Mouse (Mus musculus): ENCODE results near the gene 4933430I17Rik. TPM values are rescaled to one million over a fixed set of nuclear protein-coding genes. Genes with fewer than 3 reads are reported as not detected.
A peak's percentile ranks its signal among the peaks of the same experiment; 100 is the strongest.
"Not testable (repeated sequence)": the region's sequence is repeated elsewhere in the genome, so short reads cannot be mapped to it uniquely, and the experiment has no call there.

Gene 4933430I17Rik
- polyA plus RNA-seq, 1 experiment from 2014 or later, result 1.2 TPM

- Histone ChIP-seq H3K27me3 (replicated peaks) (no peaks in the 10 kb centered on the region), H3K9ac (no peak overlapping the region), H3K36me3 (replicated peaks) (no peaks in the 10 kb centered on the region), H3K27ac (no peak overlapping the region), H3K4me2 (no peak overlapping the region), H3K9me3 (no peaks in the 10 kb centered on the region), H3K4me3 (no peak overlapping the region), H3K4me1 (peaks cover 8% of the 10 kb centered on the region)
- no peak for ATAC-seq (replicated peaks)
- 80% methylated on average over 4 of the region's 4 CpGs for WGBS
These were observed 36.8 kb downstream of the 4933430I17Rik start for GRCm38 (mm10) chr4:62562006-62562405.

DNA sequence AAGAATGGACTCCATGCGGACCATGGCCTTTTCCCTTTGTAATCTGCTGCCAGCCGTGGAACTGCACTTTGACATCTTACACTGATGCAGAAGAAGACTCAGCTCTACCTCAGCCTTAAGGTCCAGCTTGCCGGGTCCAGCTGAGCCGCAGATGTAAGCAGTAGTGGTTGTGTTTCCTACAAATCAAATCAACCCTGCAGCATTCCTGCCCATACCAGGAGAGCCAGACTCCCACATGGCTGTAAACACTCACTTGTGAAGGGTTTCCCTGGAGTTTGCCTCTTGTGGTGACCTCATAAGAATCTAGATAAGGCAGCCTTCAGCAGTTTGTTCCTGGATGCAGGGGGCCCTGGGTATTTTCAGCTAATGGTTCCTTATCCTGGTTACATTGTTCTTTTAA, 41.4 kb downstream of the 4933430I17Rik start:
- 85% methylated on average over 4 of the region's 4 CpGs for WGBS
- Histone ChIP-seq H3K36me3 (replicated peaks) (no peaks in the 10 kb centered on the region), H3K27ac (no peak overlapping the region), H3K9me3 (no peaks in the 10 kb centered on the region), H3K4me3 (no peak overlapping the region), H3K9ac (no peak overlapping the region), H3K4me2 (no peak overlapping the region), H3K4me1 (peaks cover 6% of the 10 kb centered on the region), H3K27me3 (replicated peaks) (no peaks in the 10 kb centered on the region)
- no peak for ATAC-seq (replicated peaks)

GRCm38 (mm10) chr4:62567696-62568095, 42.5 kb downstream of the 4933430I17Rik start:
- H3K9me3 ChIP-seq, result no peaks in the 10 kb centered on the region
- H3K4me1 ChIP-seq, result no peaks in the 10 kb centered on the region
- H3K27ac ChIP-seq, result no peak overlapping the region
- no peaks in the 10 kb centered on the region for H3K36me3 ChIP-seq (replicated peaks)
- no peak overlapping the region for H3K4me2 ChIP-seq
- no peak overlapping the region for H3K4me3 ChIP-seq
- no peaks in the 10 kb centered on the region for H3K27me3 ChIP-seq (replicated peaks)
- ATAC-seq (replicated peaks), result no peak
- H3K9ac ChIP-seq, result no peak overlapping the region
- 87% methylated on average over 6 of the region's 6 CpGs for WGBS

GRCm38 (mm10) chr4:62568359-62568758, 43.2 kb downstream of the 4933430I17Rik start:
- Histone ChIP-seq H3K4me1 (no peaks in the 10 kb centered on the region), H3K4me3 (no peak overlapping the region), H3K27me3 (replicated peaks) (no peaks in the 10 kb centered on the region), H3K9ac (no peak overlapping the region), H3K36me3 (replicated peaks) (no peaks in the 10 kb centered on the region), H3K4me2 (no peak overlapping the region), H3K9me3 (no peaks in the 10 kb centered on the region), H3K27ac (no peak overlapping the region)
- 100% methylated on average over 1 of the region's 1 CpGs for WGBS
- ATAC-seq (replicated peaks), result no peak

- Histone ChIP-seq H3K9ac (no peak overlapping the region), H3K4me3 (no peak overlapping the region), H3K9me3 (no peaks in the 10 kb centered on the region), H3K36me3 (replicated peaks) (no peaks in the 10 kb centered on the region), H3K4me2 (no peak overlapping the region), H3K27me3 (replicated peaks) (no peaks in the 10 kb centered on the region), H3K4me1 (no peaks in the 10 kb centered on the region), H3K27ac (no peak overlapping the region)
- no peak for ATAC-seq (replicated peaks)
- WGBS, result 94% methylated on average over 5 of the region's 5 CpGs
These were observed 44.4 kb downstream of the 4933430I17Rik start for GRCm38 (mm10) chr4:62569603-62570002.

DNA sequence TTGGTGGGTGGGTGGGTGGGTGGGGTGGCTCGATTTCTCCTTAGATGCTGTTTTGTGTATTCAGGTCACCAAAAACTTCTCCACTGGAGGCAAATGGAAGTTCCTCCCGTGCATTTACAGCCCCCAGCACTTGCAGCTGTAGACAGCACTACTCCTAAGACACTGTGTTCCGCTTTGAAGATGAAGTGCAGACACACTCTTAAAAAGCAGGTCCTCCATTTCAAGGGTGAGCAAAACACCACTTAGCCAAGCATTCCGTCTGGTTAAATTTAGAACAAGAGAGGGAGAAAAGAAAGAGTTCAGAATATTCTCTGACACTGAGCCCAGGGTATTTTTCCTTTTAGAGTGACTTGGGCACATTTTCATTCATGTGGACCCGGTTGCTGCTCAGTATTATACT, 44.9 kb downstream of the 4933430I17Rik start:
- Histone ChIP-seq H3K9ac (no peak overlapping the region), H3K9me3 (no peaks in the 10 kb centered on the region), H3K4me2 (no peak overlapping the region), H3K27me3 (replicated peaks) (no peaks in the 10 kb centered on the region), H3K27ac (no peak overlapping the region), H3K4me3 (no peak overlapping the region), H3K4me1 (no peaks in the 10 kb centered on the region), H3K36me3 (replicated peaks) (no peaks in the 10 kb centered on the region)
- no peak for ATAC-seq (replicated peaks)
- 80% methylated on average over 5 of the region's 5 CpGs for WGBS

- peaks cover 30% of the 10 kb centered on the region for H3K4me1 ChIP-seq
- H3K27me3 ChIP-seq (replicated peaks), result 0 out of 2 replicates have a peak, but pooled peaks cover 4% of the 10 kb centered on the region
- peak overlapping the region; percentile 63 for H3K9ac ChIP-seq
- WGBS, result 16% methylated on average over 18 of the region's 18 CpGs
- H3K4me3 ChIP-seq, result peak overlapping the region; percentile 52
- H3K9me3 ChIP-seq, result no peaks in the 10 kb centered on the region
- no peaks in the 10 kb centered on the region for H3K36me3 ChIP-seq (replicated peaks)
- peak overlapping the region; percentile 77 for H3K27ac ChIP-seq
- peak overlapping the region; percentile 98 for H3K4me2 ChIP-seq
- ATAC-seq (replicated peaks), result peak; percentile 88
These were observed 57.4 kb downstream of the 4933430I17Rik start for GRCm38 (mm10) chr4:62582365-62583264.

GRCm38 (mm10) chr4:62583265-62584092, 58.3 kb downstream of the 4933430I17Rik start:
- peak; percentile 89 for ATAC-seq (replicated peaks)
- 2% methylated on average over 42 of the region's 42 CpGs for WGBS
- peak overlapping the region; percentile 52 for H3K4me3 ChIP-seq

DNA sequence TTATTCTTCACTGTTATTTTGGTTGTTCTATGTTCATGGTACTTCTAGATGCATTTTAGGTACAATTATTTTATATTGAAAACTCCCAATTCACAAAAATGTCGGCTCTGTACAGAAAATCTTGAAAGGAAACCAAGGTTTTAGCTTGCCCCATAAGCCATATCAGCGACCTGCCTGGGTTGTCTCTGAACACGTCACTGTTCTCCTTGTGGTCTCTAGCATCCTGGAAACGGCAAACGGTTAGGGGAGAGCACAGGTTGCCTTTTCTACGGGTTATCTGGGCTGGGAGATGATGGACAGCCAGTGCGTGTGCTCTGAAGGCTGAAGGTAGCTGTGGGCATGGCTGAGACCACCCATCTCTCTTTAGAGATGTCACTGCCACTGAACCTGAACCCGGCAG, 61.9 kb downstream of the 4933430I17Rik start:
- Histone ChIP-seq H3K27ac (no peak overlapping the region), H3K4me1 (peaks cover 30% of the 10 kb centered on the region), H3K9me3 (no peaks in the 10 kb centered on the region), H3K36me3 (replicated peaks) (no peaks in the 10 kb centered on the region), H3K4me2 (no peak overlapping the region), H3K27me3 (replicated peaks) (no peaks in the 10 kb centered on the region), H3K9ac (no peak overlapping the region), H3K4me3 (no peak overlapping the region)
- ATAC-seq (replicated peaks), result no peak
- 91% methylated on average over 8 of the region's 8 CpGs for WGBS

More at GRCm38 (mm10) chr4:62583265-62584092, 58.3 kb downstream of the 4933430I17Rik start:
- Histone ChIP-seq H3K9ac (peak overlapping the region; percentile 63), H3K27ac (peak overlapping the region; percentile 77), H3K4me1 (peaks cover 30% of the 10 kb centered on the region), H3K9me3 (no peaks in the 10 kb centered on the region), H3K4me2 (peak overlapping the region; percentile 98), H3K36me3 (replicated peaks) (no peaks in the 10 kb centered on the region), H3K27me3 (replicated peaks) (0 out of 2 replicates have a peak, but pooled peaks cover 4% of the 10 kb centered on the region)

DNA sequence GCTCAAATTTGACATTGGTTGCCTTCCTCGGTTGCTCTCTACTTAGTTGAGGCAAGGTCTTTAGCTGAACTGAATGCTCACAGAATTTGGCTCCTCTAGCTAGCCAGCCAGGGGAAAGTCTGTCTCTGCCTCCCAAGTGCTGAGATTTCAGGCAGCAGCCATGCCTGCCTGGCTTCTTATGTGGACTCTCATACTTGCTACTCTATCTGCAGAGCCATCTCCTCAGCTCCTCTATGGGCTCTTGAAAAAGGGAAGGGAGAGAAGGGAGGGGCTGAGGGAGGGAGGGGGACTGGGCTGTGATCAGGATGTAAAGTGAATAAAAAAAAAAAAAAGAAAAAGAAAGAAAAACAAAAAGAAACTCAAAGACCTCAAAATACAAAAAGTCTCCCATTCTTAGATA, 65.7 kb downstream of the 4933430I17Rik start:
- Histone ChIP-seq H3K27ac (0 out of 2 replicates have a peak overlapping the region, but pooled peaks have one; percentile 38), H3K27me3 (replicated peaks) (no peaks in the 10 kb centered on the region), H3K4me2 (no peak overlapping the region), H3K36me3 (replicated peaks) (no peaks in the 10 kb centered on the region), H3K9ac (no peak overlapping the region), H3K9me3 (no peaks in the 10 kb centered on the region), H3K4me1 (peaks cover 9% of the 10 kb centered on the region), H3K4me3 (no peak overlapping the region)
- ATAC-seq (replicated peaks), result no peak
- whole genome bisulfite sequencing, result 79% methylated on average over 1 of the region's 1 CpGs

- no peak for ATAC-seq (replicated peaks)
- Histone ChIP-seq H3K27me3 (replicated peaks) (no peaks in the 10 kb centered on the region), H3K9me3 (no peaks in the 10 kb centered on the region), H3K36me3 (replicated peaks) (no peaks in the 10 kb centered on the region), H3K4me1 (peaks cover 9% of the 10 kb centered on the region), H3K27ac (peak overlapping the region; percentile 25; the same call in 1 of the 2 replicates), H3K4me3 (no peak overlapping the region), H3K9ac (no peak overlapping the region), H3K4me2 (no peak overlapping the region)
- 5% methylated on average over 11 of the region's 11 CpGs for WGBS
These were observed 66.2 kb downstream of the 4933430I17Rik start for GRCm38 (mm10) chr4:62591326-62591725.

- not testable (repeated sequence) for H3K4me3 ChIP-seq; H3K9ac ChIP-seq; H3K27ac ChIP-seq; H3K4me1 ChIP-seq; H3K9me3 ChIP-seq; H3K27me3 ChIP-seq (replicated peaks); ATAC-seq (replicated peaks); H3K4me2 ChIP-seq; H3K36me3 ChIP-seq (replicated peaks)
- 89% methylated on average over 24 of the region's 24 CpGs for WGBS
These were observed 68.5 kb downstream of the 4933430I17Rik start for GRCm38 (mm10) chr4:62593546-62594240.

All from midbrain, embryonic 15.5 days (tissue).